Mouse (Mus musculus): ENCODE measurements around the gene Cnp.
"Not testable (repeated sequence)": the region's sequence is repeated elsewhere in the genome, so short reads cannot be mapped to it uniquely, and the experiment has no call there.

Gene Cnp

DNA sequence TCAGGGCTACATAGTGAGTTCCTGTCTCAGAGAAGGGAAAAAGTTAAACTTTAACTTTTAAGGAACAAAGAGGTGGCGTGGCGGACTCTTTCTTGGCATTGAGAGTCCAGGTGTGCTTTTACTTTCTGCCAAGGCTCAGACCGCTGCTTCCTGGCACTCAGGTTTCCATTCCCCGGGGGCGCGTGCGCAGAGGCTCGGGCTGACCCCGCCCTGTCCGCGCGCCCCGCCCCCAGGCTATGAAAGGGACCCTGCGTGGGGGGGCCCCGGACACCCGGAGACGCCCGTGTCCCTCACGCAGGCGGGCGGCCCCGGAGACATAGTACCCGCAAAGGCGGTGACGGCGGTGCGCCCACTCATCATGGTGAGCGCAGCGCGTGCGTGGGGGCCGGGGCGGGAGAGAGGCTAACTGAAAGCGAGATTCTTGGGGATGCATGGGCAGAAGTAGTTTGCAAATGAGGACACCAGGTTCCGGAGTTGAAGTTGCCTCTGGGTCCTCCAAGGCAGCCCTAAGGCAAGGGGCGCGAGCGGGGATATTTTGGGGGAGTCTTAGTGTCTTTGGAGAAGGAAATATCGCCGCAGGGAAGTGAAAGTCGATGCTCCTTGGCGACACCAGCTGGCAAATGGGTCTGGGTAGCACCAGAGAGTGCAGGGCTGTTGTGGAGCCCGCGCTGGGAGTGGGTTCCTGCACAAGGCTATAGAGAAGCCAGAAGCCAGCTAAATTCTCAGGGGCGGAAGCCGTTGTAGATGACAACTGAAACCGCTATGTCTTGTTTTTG lies at the start of gene Cnp:
TSS of gene Cnp (plus strand) at position 197 of the 776 bp plus-strand sequence.
- DNase-seq (ENCODE audit: low read depth) = peak; percentile 49

DNA sequence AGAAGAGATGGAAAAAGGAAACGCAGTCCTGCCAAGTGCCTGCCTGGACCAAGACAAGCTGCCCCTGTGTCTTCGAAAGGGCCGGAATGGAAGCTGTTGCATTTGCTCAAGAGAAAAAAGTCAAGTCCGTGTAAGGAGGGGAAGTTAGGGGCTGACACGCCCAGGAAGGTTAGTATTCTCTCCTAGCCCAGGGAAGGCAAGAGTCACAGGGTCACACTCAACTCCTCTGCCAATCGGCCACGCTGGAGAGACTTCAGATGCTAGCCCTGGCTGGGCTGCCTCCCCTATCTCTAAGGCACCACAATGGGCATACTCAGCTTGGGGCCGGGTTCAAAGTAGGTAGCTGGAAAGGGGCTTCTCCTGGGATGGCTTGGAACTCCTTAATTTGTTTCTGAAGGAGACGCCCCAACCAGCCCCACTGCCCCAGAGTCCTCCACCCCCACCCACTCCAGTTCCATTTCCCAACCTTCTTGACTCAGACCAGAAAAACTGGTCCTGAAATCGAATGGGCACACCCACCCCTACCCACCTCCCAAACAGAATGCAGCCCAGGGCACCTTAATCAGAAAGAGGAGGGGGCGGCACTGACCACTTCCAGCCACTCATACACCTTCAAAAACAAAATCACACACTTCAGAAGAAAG lies 49.6 kb upstream of the Cnp start:
- DNase-seq (ENCODE audit: low read depth) = no peak

DNA sequence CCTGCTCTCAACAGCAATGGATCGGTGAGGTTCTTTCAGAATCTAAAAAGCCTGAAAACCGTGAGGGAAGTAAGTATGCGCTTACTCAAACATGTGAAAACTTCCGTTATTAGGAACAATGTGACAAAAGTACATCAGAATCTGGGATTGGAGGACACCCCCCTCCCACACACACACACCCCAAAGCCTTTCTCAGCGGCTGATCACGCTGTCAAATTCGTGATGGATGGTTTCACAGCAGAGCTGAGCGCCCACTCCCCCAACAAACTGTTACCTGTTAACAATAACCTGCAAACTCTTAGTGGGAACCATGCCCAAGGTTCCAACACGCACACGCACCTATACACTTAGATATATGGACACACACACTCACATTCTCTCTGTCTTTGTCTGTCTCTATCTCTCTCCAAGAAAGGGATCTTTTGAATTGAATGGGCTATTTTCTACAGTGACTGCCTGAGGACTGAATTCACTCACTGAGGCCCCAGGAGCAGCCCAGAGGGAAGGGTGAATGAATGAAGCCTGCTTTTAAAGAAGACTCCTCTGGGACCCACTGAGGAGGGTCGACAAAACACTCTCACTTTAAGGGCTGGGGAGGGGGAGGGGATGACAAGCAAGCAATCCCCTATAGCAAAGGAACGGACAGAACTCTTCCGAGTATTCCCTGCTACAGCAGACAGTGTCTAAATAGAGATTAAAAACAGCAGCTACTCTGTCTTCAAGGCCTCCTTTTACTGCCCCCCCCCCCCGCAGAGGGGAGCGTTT lies 48.5 kb upstream of the Cnp start:
- no peak for DNase-seq (ENCODE audit: low read depth)

DNA sequence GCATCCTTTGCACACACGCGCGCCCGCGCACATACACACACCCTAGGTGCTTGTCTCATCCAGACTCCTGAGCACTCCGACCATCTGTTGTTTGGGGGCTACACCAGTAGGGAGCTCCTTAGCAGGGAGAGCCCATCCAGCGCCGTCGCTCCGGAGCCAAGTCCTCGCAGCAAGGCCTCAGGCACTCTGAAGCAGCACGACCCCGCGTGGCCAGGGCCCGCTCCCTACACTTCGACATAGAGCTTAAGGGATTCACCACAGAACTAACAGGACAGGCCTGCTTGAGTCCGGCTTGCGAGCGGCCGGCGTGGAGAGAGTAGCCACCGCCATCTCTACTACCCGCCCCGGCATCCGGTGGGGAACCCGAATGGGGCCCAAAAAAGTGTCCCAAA lies 47.6 kb upstream of the Cnp start:
- DNase-seq (ENCODE audit: low read depth) = no peak

DNA sequence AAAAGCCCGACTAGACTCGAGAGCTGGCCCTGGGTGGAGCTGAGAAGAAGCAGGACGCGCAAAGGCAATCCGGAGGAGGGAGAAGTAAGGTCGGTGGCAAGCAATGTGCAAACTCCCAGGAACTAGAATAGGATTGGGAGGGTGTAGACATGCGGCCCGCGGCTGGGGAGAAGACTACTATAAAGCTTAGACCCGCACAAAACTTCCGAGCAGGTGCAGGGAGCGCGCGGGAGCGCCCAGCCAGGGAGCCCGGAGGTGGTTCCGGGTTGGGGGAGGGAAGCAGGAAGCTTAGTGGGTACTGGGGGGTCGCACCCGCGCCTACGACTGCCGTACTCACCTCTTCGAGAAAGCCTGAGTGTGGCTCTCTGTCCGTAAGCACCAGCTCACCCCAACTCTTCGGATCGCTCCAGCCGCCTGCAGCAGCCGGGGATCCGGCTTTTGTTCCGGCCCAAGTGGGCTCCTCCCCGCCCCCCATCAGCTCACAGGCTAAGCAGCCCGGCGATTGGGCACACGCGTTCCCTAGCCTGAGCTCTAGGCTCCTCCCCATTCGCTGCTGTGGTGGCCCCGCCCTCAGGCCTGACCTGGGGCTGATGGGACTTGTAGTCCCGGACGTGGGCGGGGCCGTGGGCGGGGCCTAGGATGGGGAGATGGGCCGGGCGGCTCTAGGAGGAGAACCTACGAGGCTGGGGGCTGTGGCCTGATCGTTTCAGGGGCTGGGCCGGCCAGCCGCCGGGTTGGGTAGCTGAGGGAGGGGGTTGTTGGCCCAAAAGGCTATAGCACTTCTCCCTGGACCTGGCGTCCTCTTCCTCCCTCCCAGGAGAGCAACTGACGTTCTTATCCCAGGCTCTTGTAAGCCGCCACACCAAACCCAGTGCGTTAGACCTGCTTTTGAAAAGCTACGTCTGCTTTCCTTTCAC lies 47.0 kb upstream of the Cnp start, which contains the start of gene Acly:
TSS of gene Acly (minus strand) at position 543 of the 917 bp plus-strand sequence.
- peak; percentile 98 for DNase-seq (ENCODE audit: low read depth)

DNA sequence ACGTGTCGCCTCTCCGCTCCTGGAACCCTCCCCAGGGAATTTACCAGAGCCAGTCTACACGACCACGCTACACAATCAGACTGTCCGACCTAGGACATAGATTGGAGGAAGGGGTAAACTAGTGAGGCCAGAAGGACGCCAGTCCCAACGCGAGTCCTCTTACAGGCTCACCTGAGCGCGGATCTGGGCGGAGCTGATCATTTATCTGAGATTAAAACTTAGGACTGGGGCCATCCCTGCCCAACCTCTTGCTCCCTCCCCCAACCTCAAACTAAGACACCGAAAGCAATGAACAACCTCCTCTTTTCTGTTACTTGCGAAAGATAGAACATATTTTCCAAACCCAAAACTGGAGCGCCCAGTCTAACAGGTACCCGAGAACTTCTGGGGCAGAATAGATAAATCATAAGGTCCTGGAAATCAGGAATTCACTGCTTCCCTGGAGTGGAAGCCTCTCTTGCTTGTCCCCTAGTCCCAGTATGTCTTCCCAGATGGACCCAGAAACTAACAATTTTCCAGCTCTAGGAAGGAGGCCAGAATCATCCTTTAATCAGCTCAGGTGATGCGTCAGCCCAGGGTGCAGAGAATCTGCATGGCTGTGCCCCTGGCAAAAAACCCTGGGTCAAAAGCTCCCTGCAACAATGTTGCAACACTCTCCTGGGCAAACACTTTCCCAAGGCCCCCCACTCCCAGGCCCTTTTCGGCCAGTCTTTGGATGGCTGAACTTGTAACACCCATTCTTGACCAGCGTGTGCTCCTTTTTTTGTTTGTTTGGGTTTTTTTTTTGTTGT lies 46.1 kb upstream of the Cnp start:
- no peak for DNase-seq (ENCODE audit: low read depth)

DNA sequence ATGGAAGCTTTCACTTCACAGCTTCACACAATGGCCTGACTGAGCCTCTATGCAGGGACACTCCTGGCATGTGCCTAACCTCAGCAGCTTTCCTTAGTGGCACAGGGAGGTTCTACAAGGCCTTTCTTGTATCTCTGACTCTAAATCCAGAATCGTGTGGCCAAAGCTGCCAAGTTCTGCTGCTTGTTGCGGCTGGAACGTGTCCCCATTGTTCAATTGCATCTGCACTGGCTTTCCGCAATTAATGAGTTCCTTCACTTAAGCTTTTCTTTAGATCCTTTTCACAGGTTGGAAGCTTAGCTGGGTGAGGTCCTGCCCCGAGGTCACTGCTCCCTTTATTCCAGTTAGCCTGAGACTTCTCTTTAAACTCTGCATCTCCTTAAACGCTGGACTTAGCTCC lies 40.8 kb upstream of the Cnp start:
- no peak for DNase-seq (ENCODE audit: low read depth)

DNA sequence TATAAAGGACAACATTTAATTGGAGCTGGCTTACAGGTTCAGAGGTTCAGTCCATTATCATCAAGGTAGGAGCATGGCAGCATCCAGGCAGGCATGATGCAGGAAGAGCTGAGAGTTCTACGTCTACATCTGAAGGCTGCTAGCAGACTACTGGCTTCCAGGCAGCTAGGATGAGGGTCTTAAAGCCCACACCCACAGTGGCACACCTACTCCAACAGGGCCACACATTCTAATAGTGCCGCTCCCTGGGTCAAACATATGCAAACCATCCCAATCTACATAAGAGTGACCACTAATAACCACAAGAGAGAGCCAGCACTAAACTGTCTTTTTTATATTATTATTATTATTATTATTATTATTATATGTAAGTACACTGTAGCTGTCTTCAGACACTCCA lies 40.3 kb upstream of the Cnp start:
- DNase-seq (ENCODE audit: low read depth) = not testable (repeated sequence)

DNA sequence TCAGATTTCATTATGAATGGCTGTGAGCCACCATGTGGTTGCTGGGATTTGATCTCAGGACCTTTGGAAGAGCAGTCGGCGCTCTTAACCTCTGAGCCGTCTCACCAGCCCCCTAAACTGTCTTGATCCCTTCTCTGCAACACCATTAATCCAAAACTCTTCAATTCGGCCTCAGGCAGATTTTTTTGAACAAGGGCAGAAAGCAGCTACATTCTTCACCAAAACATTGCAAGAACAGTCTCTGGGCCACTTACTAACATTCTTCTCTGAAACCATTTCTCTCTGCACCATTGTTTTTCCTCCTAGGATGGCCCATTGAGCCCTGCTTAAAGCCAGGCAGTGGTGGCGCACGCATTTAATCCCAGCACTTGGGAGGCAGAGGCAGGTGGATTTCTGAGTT lies 39.9 kb upstream of the Cnp start:
- not testable (repeated sequence) for DNase-seq (ENCODE audit: low read depth)

DNA sequence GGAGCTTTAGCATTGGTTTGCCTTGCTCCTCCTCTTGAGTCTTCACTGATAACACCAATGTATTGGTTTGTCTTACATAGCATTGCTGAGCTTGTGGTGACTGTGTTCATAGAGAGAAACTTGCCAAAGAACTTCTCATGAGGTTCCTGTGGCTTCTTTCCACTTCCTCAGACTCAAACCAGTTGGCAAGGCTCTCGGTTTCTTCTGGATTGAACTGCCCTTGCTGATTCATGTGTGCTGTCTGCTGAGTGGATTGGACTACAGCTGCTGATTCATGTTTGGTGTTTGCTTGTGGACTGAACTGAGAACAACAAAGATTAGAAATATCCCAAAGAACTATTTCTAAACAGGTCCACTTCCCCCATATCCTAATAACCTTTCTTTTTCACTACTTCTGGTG lies 38.7 kb upstream of the Cnp start:
- no peak for DNase-seq (ENCODE audit: low read depth)

DNA sequence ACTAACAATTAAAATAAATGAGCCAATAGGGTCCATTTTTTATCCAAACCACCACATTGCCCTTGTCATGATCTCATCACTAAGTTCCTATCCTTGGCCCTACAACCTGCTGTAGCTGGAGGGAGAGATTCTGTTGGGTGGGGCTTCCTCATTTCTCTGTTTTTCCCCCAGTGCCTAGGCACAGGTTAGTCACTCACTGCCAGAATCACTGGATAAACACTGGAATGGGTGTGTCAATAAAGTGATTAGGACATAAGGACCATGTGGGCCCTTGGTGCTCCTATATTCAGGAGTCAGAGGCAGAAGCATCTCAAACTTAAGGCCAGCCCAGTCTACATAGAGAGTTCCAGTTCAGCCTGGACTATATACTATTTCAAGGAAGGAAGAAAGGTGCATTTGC lies 38.2 kb upstream of the Cnp start:
- DNase-seq (ENCODE audit: low read depth) = no peak

DNA sequence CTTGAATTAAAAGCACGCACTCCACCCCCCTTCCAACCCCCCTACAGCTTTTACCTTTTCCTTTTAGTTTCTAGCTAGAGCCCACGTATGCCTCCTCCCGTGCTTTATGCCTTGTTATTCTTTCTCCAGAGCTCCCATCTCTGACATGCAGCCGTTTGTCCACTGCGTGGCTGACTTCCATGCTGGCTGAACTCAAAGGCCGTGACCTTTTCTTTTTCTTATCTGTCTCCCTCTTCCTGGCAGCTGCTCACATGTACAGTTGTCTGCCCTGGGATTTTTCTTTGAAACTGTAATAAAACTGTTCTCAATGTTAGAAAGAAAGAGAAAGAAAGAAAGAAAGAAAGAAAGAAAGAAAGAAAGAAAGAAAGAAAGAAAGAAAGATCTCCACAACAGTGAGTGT lies 33.7 kb upstream of the Cnp start:
- no peak for DNase-seq (ENCODE audit: low read depth)

DNA sequence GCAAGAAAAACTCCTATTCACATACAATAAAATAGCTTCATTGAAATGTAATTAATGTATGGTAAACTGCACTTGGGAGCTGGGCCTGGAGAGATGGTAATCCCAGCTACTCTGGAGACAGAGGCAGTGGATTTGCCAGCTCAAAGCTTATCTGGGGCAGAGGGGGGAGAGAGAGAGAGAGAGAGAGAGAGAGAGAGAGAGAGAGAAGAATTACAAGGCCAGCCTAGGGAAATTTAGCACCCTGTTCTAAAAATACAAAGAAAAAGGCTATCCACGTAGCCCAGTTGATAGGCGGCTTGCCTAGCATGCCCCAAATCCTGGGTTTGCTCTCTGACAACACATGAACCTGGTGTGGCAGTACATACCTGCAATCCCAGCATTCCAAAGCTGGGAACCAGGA lies 33.1 kb upstream of the Cnp start:
- no peak for DNase-seq (ENCODE audit: low read depth)

DNA sequence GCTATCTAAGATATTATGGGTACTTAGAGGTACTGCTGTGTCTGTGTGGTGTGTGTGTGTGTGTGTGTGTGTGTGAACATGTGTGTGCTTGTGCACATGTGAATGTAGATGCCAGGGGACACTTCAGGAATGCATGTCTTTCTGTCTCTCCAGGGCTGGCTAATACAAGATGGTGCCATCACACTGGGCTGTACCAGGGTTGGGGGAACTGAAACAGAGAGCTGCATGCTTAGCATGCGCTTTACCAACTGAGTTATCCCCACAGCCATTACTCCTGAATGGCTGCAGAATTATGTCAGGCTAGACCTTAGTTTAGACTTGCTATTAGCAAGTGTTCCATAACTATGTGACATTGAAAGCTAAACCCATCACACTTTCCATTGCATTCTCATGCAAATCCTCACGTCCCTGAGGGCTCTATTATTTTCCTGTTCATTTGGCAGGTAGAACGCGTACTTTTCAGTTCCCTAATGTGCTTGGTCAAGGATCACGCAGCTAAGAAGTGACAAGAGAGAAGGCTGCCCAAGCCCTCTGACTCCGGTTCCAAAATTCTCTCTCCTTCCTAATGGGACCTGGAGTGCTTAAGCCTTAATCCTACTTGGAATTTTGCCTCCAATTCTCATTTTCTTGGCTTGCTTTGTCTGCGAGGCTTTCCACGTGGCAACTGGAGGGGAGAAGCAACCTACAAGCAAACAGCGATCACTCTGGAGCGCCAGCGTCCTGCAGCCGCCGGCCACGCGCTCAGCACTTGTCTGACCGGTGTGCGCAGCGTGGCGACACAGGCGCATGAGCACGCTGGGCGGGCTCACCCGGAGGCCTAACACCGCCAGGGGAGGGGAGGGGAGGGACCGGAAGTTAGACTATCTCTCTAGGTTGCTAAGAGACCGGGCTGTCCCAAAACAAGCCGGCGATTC lies 29.6 kb upstream of the Cnp start, which contains the start of gene Ttc25:
TSS of gene Ttc25 (plus strand) at position 776 of the 914 bp plus-strand sequence.
- peak; percentile 76 for DNase-seq (ENCODE audit: low read depth)

DNA sequence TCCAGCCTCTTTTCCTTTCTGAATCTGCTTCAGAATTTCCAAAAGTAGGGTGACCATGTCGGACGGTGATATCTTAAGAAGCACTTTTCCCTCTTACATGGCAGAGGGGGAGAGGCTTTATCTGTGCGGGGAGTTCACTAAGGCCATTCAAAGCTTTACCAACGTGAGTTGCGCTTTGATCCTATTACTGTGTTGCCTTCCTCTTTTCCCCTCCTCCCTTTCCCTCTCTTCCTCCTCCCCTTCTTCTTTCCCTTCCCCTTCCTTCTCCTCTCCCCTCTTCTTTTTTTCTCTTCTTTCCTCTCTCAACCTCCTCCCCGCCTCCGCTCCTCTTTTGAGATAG lies 29.0 kb upstream of the Cnp start:
- no peak for DNase-seq (ENCODE audit: low read depth)

DNA sequence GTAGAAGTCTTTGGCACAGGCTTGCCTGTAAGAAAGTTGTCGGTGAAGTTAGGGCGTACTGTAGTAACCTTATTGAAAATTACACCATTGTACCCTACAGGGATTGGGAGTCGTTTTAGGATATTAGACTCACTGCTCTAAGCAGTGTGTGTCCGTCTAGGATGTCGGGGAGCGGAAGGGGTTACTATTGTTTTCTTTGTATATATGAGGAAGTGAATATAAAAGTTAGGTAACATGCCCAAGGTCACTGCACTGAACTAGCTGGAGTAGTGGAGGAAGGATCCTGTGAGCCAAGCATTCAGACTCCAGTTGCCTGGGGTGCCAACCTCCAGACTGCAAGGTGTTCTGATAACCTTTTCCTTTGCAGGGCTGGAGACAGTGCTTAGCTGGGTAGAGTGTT lies 27.7 kb upstream of the Cnp start:
- no peak for DNase-seq (ENCODE audit: low read depth)

DNA sequence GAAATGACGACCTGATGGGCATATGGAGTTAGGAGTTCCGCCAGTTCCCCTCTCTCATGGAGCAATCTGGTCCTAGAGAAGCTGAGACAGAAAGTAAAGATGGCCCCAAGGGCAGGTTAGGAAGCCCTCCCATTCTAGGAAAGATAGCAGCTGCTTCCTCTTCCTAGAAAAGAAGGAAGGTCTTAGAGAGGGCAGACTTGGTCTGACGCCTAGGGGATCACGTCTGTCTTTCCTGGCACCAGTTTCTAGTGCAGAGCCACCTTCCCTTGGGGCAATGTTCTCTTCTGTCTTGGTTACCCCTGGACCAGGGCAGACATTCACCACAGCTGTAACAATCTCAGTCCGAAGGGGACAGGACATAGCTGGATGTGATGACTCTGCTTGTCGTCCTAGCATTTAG lies 26.6 kb upstream of the Cnp start:
- DNase-seq (ENCODE audit: low read depth) = no peak

DNA sequence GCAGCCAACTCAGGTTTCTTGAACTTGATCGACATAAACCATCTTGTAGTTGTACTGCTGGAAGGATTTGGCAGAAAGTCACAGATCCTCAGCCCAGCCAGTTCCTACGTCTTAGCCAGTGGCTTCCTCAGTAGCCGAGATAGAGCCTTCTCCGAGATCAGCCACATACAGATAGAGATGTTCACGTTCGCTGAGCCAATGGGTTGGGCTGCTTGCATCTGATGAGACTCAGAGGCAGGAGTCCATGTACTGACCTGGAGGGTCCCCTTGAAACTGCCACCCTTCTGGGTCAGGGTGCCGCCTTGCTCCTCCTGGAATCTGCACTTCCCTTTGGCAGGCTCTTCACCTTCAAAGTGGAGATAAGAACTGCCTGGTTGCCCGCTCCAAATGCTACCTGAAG lies 25.2 kb upstream of the Cnp start:
- no peak for DNase-seq (ENCODE audit: low read depth)

DNA sequence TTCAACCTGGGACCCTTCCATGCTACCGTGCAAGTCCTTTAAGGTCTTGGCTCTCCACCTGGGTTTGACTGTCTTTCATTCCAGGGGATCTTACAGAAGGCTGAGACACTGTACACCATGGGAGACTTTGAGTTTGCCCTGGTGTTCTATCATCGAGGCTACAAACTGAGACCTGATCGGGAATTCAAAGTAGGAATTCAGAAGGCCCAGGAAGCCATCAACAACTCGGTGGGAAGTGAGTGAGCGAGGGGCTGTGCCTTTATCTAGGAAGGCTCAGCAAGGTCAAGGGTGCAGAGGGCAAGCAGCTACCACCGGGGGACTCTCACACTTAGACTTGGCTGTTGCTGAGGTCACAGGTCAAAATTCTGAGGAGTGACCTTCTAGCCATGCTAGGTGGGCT lies 24.6 kb upstream of the Cnp start:
- no peak for DNase-seq (ENCODE audit: low read depth)

DNA sequence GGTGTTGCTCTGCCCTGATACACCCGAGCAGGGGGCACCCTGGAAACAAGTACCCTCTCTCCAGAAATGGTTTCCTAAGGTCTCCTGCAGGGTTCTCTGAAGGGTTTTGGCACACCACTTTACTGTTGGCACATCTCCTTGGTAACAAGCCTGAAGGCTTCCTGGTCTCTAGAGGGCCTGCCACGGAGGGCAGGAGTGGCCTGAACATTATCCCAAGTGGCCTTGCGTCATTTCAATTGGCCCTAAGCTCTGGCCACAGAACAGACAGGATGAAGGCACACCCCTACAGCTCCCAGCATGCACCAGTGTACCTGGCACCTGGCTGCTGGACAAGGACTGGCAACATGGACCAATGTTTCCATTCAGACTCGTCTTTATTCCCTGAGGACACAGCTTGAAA lies 21.9 kb upstream of the Cnp start:
- DNase-seq (ENCODE audit: low read depth) = no peak
